16 mouse cellular contexts compared by ENCODE assay signal in the genomic region with DNA sequence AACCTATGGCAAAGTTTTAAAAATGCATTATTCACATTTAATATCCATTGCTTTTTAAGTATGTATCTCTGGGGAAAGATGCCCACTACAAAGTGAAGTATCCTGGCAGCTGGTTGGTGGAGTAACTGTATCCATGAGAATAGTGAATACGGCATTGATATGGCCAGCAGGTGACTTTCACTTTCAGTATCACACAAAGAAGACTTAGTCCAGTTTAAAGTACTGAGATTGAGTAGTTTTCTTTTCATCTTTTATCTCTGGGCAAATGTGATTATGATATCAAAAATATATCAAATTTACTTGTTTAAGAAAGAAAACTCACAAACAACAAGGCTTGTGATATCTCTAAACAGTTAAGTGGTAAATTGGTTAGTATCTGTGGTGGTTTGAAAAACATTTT. TPM values are rescaled to one million over a fixed set of nuclear protein-coding genes. Genes with fewer than 3 reads are reported as not detected.
DNase-seq lines count a peak whose midpoint lies in the region; ATAC-seq and TF ChIP-seq lines count a peak whose summit lies in the region.
"Had no signal": no experiment of that assay in that cellular context is flagged by ENCODE, and none has a peak within 500 bp of the region (broad histone marks: within the 10 kb centered on the region; RNA-seq: fewer than 3 reads in every experiment).

No protein-coding gene starts in this region.

- H3K9ac ChIP-seq in lung, postnatal 0 days (replicated peaks; ENCODE audit: low read depth) = no peak overlapping the region
- no peak overlapping the region for H3K9ac ChIP-seq in forebrain, embryonic 14.5 days (ENCODE audit: low read length)
- H3K9ac ChIP-seq: forebrain, embryonic 13.5 days; heart, embryonic 15.5 days; midbrain, embryonic 12.5 days; neural tube, embryonic 15.5 days had no signal

- no peaks in the 10 kb centered on the region for H3K36me3 ChIP-seq in lung, postnatal 0 days (ENCODE audit: insufficient read depth, low read length)
- no peaks in the 10 kb centered on the region for H3K36me3 ChIP-seq in forebrain, embryonic 14.5 days (ENCODE audit: control insufficient read depth, insufficient read depth, low read length)
- H3K36me3 ChIP-seq: heart, embryonic 15.5 days; hindbrain, embryonic 10.5 days; midbrain, embryonic 12.5 days; neural tube, embryonic 15.5 days had no signal

- no peaks in the 10 kb centered on the region for H3K27me3 ChIP-seq in lung, postnatal 0 days (replicated peaks; ENCODE audit: insufficient read depth, low read length)
- no peaks in the 10 kb centered on the region for H3K27me3 ChIP-seq in forebrain, embryonic 14.5 days (replicated peaks; ENCODE audit: control insufficient read depth, insufficient read depth, low read length)
- H3K27me3 ChIP-seq: forebrain, embryonic 13.5 days; heart, embryonic 15.5 days; midbrain, embryonic 12.5 days; neural tube, embryonic 15.5 days had no signal

- H3K4me2 ChIP-seq in lung, postnatal 0 days (replicated peaks; ENCODE audit: low read depth, low read length) = no peak overlapping the region
- no peak overlapping the region for H3K4me2 ChIP-seq in forebrain, embryonic 14.5 days (ENCODE audit: low read length)
- H3K4me2 ChIP-seq: forebrain, embryonic 13.5 days; heart, embryonic 15.5 days; liver, embryonic 11.5 days; midbrain, embryonic 12.5 days; neural tube, embryonic 15.5 days had no signal

- WGBS in lung, adult 2 months = 36% methylated on average over 1 of the region's 1 CpGs
- 77% methylated on average over 1 of the region's 1 CpGs for WGBS in lung, postnatal 0 days
- WGBS in forebrain, embryonic 14.5 days = 87% methylated on average over 1 of the region's 1 CpGs

- no peak for TF ChIP-seq POLR2A in lung, adult 2 months (IDR thresholded peaks at IDR 0.05; ENCODE audit: borderline replicate concordance, extremely low read depth, low read depth, low read length)

- H3K9me3 ChIP-seq in lung, postnatal 0 days (ENCODE audit: low read length) = no peaks in the 10 kb centered on the region
- no peaks in the 10 kb centered on the region for H3K9me3 ChIP-seq in forebrain, embryonic 14.5 days (replicated peaks; ENCODE audit: control insufficient read depth, low read length)
- H3K9me3 ChIP-seq: forebrain, embryonic 13.5 days; heart, embryonic 15.5 days; hindbrain, embryonic 10.5 days; midbrain, embryonic 12.5 days; neural tube, embryonic 15.5 days had no signal

- no peaks in the 10 kb centered on the region; the same call in 1 of the 2 replicates for H3K4me1 ChIP-seq in lung, adult 2 months (ENCODE audit: control insufficient read depth, insufficient read depth, low read length)
- no peaks in the 10 kb centered on the region for H3K4me1 ChIP-seq in lung, postnatal 0 days (ENCODE audit: insufficient read depth, low read depth, low read length)
- H3K4me1 ChIP-seq in forebrain, embryonic 14.5 days (ENCODE audit: control insufficient read depth, insufficient read depth, low read length) = peaks cover 5% of the 10 kb centered on the region; the same call in 1 of the 2 replicates

- no peak for ATAC-seq in lung, postnatal 0 days
- ATAC-seq in forebrain, embryonic 14.5 days = no peak
- ATAC-seq: forebrain, embryonic 13.5 days had no signal

- H3K4me3 ChIP-seq in lung, adult 2 months (replicated peaks; ENCODE audit: extremely low read depth, low read depth, low read length) = peak overlapping the region; percentile 30
- H3K4me3 ChIP-seq in lung, postnatal 0 days (ENCODE audit: low read depth, low read length) = no peak overlapping the region
- no peak overlapping the region for H3K4me3 ChIP-seq in forebrain, embryonic 14.5 days (ENCODE audit: low read depth, low read length)
- H3K4me3 ChIP-seq: forebrain, embryonic 13.5 days; heart, embryonic 15.5 days; hindbrain, embryonic 10.5 days; midbrain, embryonic 12.5 days; neural tube, embryonic 15.5 days had no signal

- no peak for TF ChIP-seq EP300 in lung, postnatal 0 days (IDR thresholded peaks at IDR 0.05)

- H3K27ac ChIP-seq in lung, postnatal 0 days (ENCODE audit: low read length) = no peak overlapping the region
- no peak overlapping the region for H3K27ac ChIP-seq in forebrain, embryonic 14.5 days (ENCODE audit: low read depth, low read length)
- H3K27ac ChIP-seq: forebrain, embryonic 13.5 days; heart, embryonic 15.5 days; hindbrain, embryonic 10.5 days; midbrain, embryonic 12.5 days; neural tube, embryonic 15.5 days had no signal

- DNase-seq in lung, adult 2 months = no peak
- no peak for DNase-seq in lung, postnatal 0 days (ENCODE audit: low spot score)
- DNase-seq in CD4-positive helper T cell, adult 2 months (ENCODE audit: low read depth, low spot score) = peak; percentile 53
- DNase-seq in MN1 (ENCODE audit: low spot score) = peak; percentile 8
- DNase-seq in naive thymus-derived CD4-positive, alpha-beta T cell, adult 2 months (ENCODE audit: low read depth) = peak; percentile 51
- DNase-seq in forebrain, embryonic 14.5 days (ENCODE audit: low spot score) = no peak
- no peak for DNase-seq in testis, postnatal 14 days (ENCODE audit: low spot score)
- DNase-seq: cerebellum, postnatal 14 days; left cerebral cortex, postnatal 4 days; right cerebral cortex, postnatal 25 days had no signal

- no peak for TF ChIP-seq CTCF in lung, adult 2 months (IDR thresholded peaks at IDR 0.05; ENCODE audit: insufficient read depth, low read length)
- no peak for TF ChIP-seq CTCF in lung, postnatal 0 days (IDR thresholded peaks at IDR 0.05)

RNA-seq across cellular contexts. Expression of gene Lancl2, which starts 4.4 kb away (rescaled TPM):
- 4.4 and 4.9 TPM in 2 replicates for polyA plus RNA-seq in lung, adult 2 months (2012; rRNA removed)
- polyA plus RNA-seq in lung, postnatal 0 days (2015; fragmentation: Nextera tagmentation; extraction: Ambion mirVana) = 10.5 and 10.6 TPM in 2 replicates
- polyA plus RNA-seq in forebrain, embryonic 14.5 days (2014; fragmentation: Nextera tagmentation; extraction: Ambion mirVana) = 71.7 and 83.9 TPM in 2 replicates

RNA-seq across cellular contexts. Expression of gene Pyurf, which starts 14.8 kb away (rescaled TPM):
- 7.3 and 8.4 TPM in 2 replicates for polyA plus RNA-seq in lung, adult 2 months (2012; rRNA removed)
- 11.3 and 11.5 TPM in 2 replicates for polyA plus RNA-seq in lung, postnatal 0 days (2015; fragmentation: Nextera tagmentation; extraction: Ambion mirVana)
- 11.3 and 12.2 TPM in 2 replicates for polyA plus RNA-seq in forebrain, embryonic 14.5 days (2014; fragmentation: Nextera tagmentation; extraction: Ambion mirVana)

Comparison
In these comparisons a context has a peak if more than half of its experiments do, and no peak if none do; other contexts are left out.
1. DNase-seq: peak in CD4-positive helper T cell, adult 2 months (single experiment), MN1 (single experiment) and naive thymus-derived CD4-positive, alpha-beta T cell, adult 2 months (single experiment); none in lung, adult 2 months (single experiment), lung, postnatal 0 days (single experiment), forebrain, embryonic 14.5 days (single experiment) and testis, postnatal 14 days (single experiment).